Comparison of ENCODE assay signal across 9 mouse cellular contexts in the genomic region with DNA sequence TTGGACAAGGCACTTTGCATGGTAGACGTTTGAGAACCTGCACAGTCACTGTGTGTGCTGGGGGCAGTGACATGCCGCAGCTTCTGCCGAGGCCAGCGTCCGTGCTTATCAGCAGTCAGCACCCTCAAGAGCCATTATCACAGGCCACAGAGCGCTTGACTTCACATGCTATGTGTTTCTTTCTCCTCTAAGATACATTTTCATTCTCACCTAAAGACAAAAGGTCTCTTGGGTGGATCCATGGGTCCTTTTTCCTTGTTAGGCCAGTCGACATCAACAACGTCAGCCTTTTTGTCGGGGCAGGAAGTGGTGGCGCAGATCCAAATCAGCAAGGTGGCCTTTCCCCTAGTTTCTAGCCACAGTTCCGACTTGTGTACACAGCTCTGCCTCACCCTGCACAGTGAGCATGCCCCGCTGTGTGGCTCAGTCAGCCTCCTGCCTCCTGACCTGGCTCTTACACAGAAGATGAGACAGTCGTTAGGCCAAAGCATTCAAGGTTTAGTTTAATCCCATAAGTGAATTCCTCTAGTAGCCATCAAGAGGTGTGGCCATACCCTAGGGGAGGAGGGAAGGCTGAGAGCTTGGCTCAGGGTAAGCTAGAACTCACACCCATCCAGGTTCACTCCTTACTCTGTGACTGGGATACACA.
A peak's percentile ranks its signal among the peaks of the same experiment; 100 is the strongest.
DNase-seq lines count a peak whose midpoint lies in the region; ATAC-seq and TF ChIP-seq lines count a peak whose summit lies in the region.
"Had no signal": no experiment of that assay in that cellular context is flagged by ENCODE, and none has a peak within 500 bp of the region (broad histone marks: within the 10 kb centered on the region; RNA-seq: fewer than 3 reads in every experiment).

No protein-coding gene starts in this region.

- DNase-seq in midbrain, postnatal 0 days (ENCODE audit: low spot score), result peak; percentile 15
- DNase-seq in c-Kit-positive CD71-negative TER-119-negative erythroid progenitor cells, embryonic 14.5 days (ENCODE audit: low read depth), result peak; percentile 41
- DNase-seq in heart, postnatal 25 days (ENCODE audit: low spot score), result peak; percentile 24
- DNase-seq in layer of hippocampus, postnatal 14 days (ENCODE audit: low spot score in 2 of 2), result peak; percentile 19 to 42
- peak; percentile 15 for DNase-seq in telencephalon, adult 2 months (ENCODE audit: low read depth, low spot score)
- no peak for DNase-seq in MN1 (ENCODE audit: low spot score)

- H3K9me3 ChIP-seq in midbrain, postnatal 0 days (ENCODE audit: low read length), result no peaks in the 10 kb centered on the region
- no peaks in the 10 kb centered on the region for H3K9me3 ChIP-seq in midbrain, embryonic 16.5 days (replicated peaks; ENCODE audit: control insufficient read depth, low read length, poor library complexity, severe bottlenecking)
- H3K9me3 ChIP-seq: limb, embryonic 13.5 days had no signal

- H3K27me3 ChIP-seq in midbrain, postnatal 0 days (ENCODE audit: insufficient read depth, low read length), result no peaks in the 10 kb centered on the region
- H3K27me3 ChIP-seq in midbrain, embryonic 16.5 days (ENCODE audit: control insufficient read depth, insufficient read depth, low read depth, low read length), result no peaks in the 10 kb centered on the region
- H3K27me3 ChIP-seq: limb, embryonic 13.5 days had no signal

- H3K4me3 ChIP-seq in midbrain, postnatal 0 days (ENCODE audit: low read depth, low read length), result no peak overlapping the region
- no peak overlapping the region for H3K4me3 ChIP-seq in midbrain, embryonic 16.5 days (ENCODE audit: low read depth, low read length)
- H3K4me3 ChIP-seq: limb, embryonic 13.5 days had no signal

- H3K4me2 ChIP-seq in midbrain, postnatal 0 days (ENCODE audit: low read depth, low read length, poor library complexity, severe bottlenecking), result no peak overlapping the region
- H3K4me2 ChIP-seq in midbrain, embryonic 16.5 days (ENCODE audit: low read length), result no peak overlapping the region
- H3K4me2 ChIP-seq: limb, embryonic 13.5 days had no signal

- H3K27ac ChIP-seq in midbrain, postnatal 0 days (ENCODE audit: low read depth, low read length), result no peak overlapping the region
- no peak overlapping the region for H3K27ac ChIP-seq in midbrain, embryonic 16.5 days (ENCODE audit: low read length)
- H3K27ac ChIP-seq: limb, embryonic 13.5 days had no signal

- 80% methylated on average over 13 of the region's 13 CpGs for WGBS in midbrain, postnatal 0 days
- WGBS in midbrain, embryonic 16.5 days, result 77% methylated on average over 13 of the region's 13 CpGs

- no peak overlapping the region for H3K9ac ChIP-seq in midbrain, postnatal 0 days (replicated peaks; ENCODE audit: low read length, poor library complexity, severe bottlenecking)
- no peak overlapping the region for H3K9ac ChIP-seq in midbrain, embryonic 16.5 days (ENCODE audit: low read depth, low read length)
- H3K9ac ChIP-seq: limb, embryonic 13.5 days had no signal

- no peak for TF ChIP-seq CTCF in midbrain, postnatal 0 days (IDR thresholded peaks at IDR 0.05)

- H3K4me1 ChIP-seq in midbrain, postnatal 0 days (ENCODE audit: insufficient read depth, low read length), result no peaks in the 10 kb centered on the region
- no peaks in the 10 kb centered on the region for H3K4me1 ChIP-seq in midbrain, embryonic 16.5 days (ENCODE audit: control insufficient read depth, insufficient read depth, low read length)
- H3K4me1 ChIP-seq: limb, embryonic 13.5 days had no signal

- ATAC-seq in midbrain, postnatal 0 days (ENCODE audit: low FRiP score), result no peak
- no peak for ATAC-seq in midbrain, embryonic 16.5 days
- ATAC-seq in megakaryocyte progenitor cell, adult 5-6 weeks (replicated peaks; ENCODE audit: poor library complexity), result peak; percentile 88

- intact Hi-C loops in heart, postnatal 25 days (cut with DNase I), result loop anchor here (2.0 to 5.0 kb wide), 5 partner anchors 68 to 148 kb away; partner anchors contain the start of gene Teddm2

- H3K36me3 ChIP-seq in midbrain, postnatal 0 days (ENCODE audit: insufficient read depth, low read length), result no peaks in the 10 kb centered on the region
- no peaks in the 10 kb centered on the region for H3K36me3 ChIP-seq in midbrain, embryonic 16.5 days (ENCODE audit: control insufficient read depth, insufficient read depth, low read length)
- H3K36me3 ChIP-seq: limb, embryonic 13.5 days had no signal
